Mouse (Mus musculus) G1E (cell line): ENCODE measurements around the gene Slc25a21.

Experiments
- CTCF ChIP-seq: IDR thresholded peaks from 2 replicates; pipeline ENCODE4 v1.5.1; 2012; ENCODE audit warnings: low read depth, low read length, inconsistent platforms, mixed read lengths
- GATA1 ChIP-seq: IDR thresholded peaks from 2 replicates; pipeline ENCODE4 v1.6.1; 2012; ENCODE audit warnings: borderline replicate concordance, low read length, inconsistent platforms, mixed read lengths
- POLR2AphosphoS5 ChIP-seq: IDR thresholded peaks from 2 replicates; pipeline ENCODE4 v1.6.1; 2012; ENCODE audit warnings: low read depth, low read length, inconsistent platforms; ENCODE audit not compliant: insufficient replicate concordance
- TAL1 ChIP-seq: conservative IDR thresholded peaks from 2 replicates; pipeline ENCODE4 v1.6.1; 2012; ENCODE audit warnings: low read depth, low read length, inconsistent platforms, mixed read lengths

DNA sequence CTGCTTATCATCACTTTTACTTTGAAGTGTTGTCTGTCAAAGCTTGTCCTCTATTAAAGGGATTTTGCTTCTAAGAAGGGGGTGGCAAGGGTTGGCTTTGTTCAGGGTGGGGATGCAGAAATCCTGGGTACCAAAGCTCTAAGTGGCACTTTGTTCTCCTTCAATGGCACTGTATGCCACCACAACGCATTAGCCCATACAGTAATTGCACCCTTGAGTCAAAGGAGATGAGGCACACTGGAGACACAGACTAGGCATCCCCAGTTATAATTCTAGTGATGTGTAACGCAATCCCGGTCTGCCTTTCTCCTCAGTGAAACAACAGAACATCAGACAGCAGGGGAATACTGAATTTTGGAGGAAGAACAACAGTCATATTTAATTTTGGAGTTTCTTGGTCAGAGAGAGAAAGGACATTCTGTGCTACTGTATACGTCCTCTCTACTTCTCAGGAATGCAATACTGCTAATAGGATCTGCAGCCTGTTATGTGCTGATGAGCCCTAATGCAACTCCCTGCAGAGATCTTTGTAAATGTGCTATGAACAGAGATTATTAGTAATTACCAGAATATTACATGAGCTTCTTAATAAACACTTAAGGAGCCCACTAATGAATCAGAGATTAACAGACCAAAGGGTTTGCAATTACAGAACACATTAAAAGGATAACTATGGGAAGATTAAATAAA, 333.3 kb downstream of the Slc25a21 start:
- no peak for TF ChIP-seq GATA1
- TF ChIP-seq CTCF, result no peak
- TF ChIP-seq POLR2AphosphoS5, result no peak
- TF ChIP-seq TAL1, result no peak
